Mouse (Mus musculus): ENCODE data around the gene Cklf. TPM values are rescaled to one million over a fixed set of nuclear protein-coding genes. Genes with fewer than 3 reads are reported as not detected.

The Cklf gene
- polyA plus RNA-seq (2015; fragmentation: Nextera tagmentation; extraction: Ambion mirVana): 65.1 and 69.5 TPM in 2 replicates

GRCm38 (mm10) chr8:104250439-104251367 is at the start of gene Cklf:
TSS of gene Cklf (plus strand) at chr8:104250861.
- H3K4me3 ChIP-seq: peak within 1 kb of the TSS; percentile 72
- peak within 1 kb of the TSS; percentile 84 for H3K27ac ChIP-seq
- 4% methylated on average over 41 of the region's 41 CpGs for WGBS
- peak within 1 kb of the TSS; percentile 77 for H3K4me2 ChIP-seq
- peak within 1 kb of the TSS; percentile 83 for H3K9ac ChIP-seq
- peaks cover 20% of the 10 kb centered on the region for H3K4me1 ChIP-seq
- ATAC-seq (ENCODE audit: insufficient number of reproducible peaks, insufficient read depth, low FRiP score, low TSS enrichment, low read depth): peak; percentile 73
- H3K27me3 ChIP-seq: no peaks in the 10 kb centered on the region
- H3K36me3 ChIP-seq: no peaks in the 10 kb centered on the region
- no peaks in the 10 kb centered on the region for H3K9me3 ChIP-seq

GRCm38 (mm10) chr8:104201622-104202021 is 49.0 kb upstream of the Cklf start:
- Histone ChIP-seq H3K9ac (no peak overlapping the region), H3K36me3 (no peaks in the 10 kb centered on the region), H3K4me2 (no peak overlapping the region), H3K9me3 (no peaks in the 10 kb centered on the region), H3K27me3 (no peaks in the 10 kb centered on the region), H3K27ac (no peak overlapping the region), H3K4me3 (no peak overlapping the region), H3K4me1 (no peaks in the 10 kb centered on the region)
- no peak for ATAC-seq (ENCODE audit: insufficient number of reproducible peaks, insufficient read depth, low FRiP score, low TSS enrichment, low read depth)
- 76% methylated on average over 3 of the region's 3 CpGs for WGBS

DNA sequence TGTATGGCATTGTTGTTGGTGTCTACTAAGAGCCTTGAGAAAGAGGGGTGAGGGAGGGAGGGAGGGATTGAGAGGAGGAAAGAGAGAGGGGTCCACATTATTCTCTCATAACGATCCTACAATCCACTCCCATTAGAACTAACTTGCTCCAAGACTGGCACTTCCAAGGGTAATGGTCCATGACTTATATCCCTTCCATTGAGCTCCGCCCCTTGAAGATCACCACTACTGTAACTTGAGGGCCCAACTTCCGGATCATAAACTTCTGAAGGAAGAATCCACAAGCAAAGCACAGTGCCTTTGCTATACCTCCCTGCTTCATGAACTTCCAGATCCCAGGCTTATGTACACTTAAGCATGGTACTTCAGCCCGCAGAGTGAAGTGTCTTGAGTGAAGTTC is 48.3 kb upstream of the Cklf start:
- no peak overlapping the region for H3K4me3 ChIP-seq
- no peaks in the 10 kb centered on the region for H3K4me1 ChIP-seq
- no peak overlapping the region for H3K27ac ChIP-seq
- no peak for ATAC-seq (ENCODE audit: insufficient number of reproducible peaks, insufficient read depth, low FRiP score, low TSS enrichment, low read depth)
- no peaks in the 10 kb centered on the region for H3K9me3 ChIP-seq
- no peak overlapping the region for H3K4me2 ChIP-seq
- H3K9ac ChIP-seq: no peak overlapping the region
- no peaks in the 10 kb centered on the region for H3K27me3 ChIP-seq
- no peaks in the 10 kb centered on the region for H3K36me3 ChIP-seq
- 93% methylated on average over 4 of the region's 4 CpGs for WGBS

GRCm38 (mm10) chr8:104205292-104205691 is 45.4 kb upstream of the Cklf start:
- no peak overlapping the region for H3K27ac ChIP-seq
- H3K4me2 ChIP-seq: no peak overlapping the region
- ATAC-seq (ENCODE audit: insufficient number of reproducible peaks, insufficient read depth, low FRiP score, low TSS enrichment, low read depth): no peak
- no peaks in the 10 kb centered on the region for H3K4me1 ChIP-seq
- no peaks in the 10 kb centered on the region for H3K27me3 ChIP-seq
- 63% methylated on average over 3 of the region's 3 CpGs for WGBS
- H3K9me3 ChIP-seq: no peaks in the 10 kb centered on the region
- H3K4me3 ChIP-seq: no peak overlapping the region
- H3K9ac ChIP-seq: no peak overlapping the region
- H3K36me3 ChIP-seq: no peaks in the 10 kb centered on the region

DNA sequence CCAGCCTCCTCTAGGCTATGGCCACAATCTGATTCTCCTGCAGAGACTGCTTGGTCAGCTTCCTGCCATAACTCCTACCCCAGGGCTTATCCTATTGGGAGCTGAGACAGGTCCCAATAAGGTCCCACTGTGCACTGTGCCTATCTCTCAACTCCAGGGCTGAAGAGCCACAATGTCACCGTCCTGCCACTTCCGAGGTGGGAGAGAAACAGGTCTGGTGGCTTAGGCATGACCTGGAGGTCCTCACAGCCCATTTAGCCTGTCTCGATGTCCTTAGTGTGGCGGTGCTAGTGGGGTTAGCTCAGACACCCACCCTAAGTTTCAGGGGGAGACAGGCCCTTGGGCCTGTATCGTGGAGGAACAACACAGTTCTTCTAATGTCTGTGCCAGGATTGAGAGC is 33.1 kb upstream of the Cklf start:
- no peaks in the 10 kb centered on the region for H3K36me3 ChIP-seq
- H3K9ac ChIP-seq: no peak overlapping the region
- H3K4me1 ChIP-seq: peaks cover 3% of the 10 kb centered on the region; the same call in 1 of the 2 replicates
- no peak overlapping the region for H3K4me3 ChIP-seq
- no peaks in the 10 kb centered on the region for H3K9me3 ChIP-seq
- 88% methylated on average over 5 of the region's 5 CpGs for WGBS
- H3K27ac ChIP-seq: no peak overlapping the region
- no peak overlapping the region for H3K4me2 ChIP-seq
- ATAC-seq (ENCODE audit: insufficient number of reproducible peaks, insufficient read depth, low FRiP score, low TSS enrichment, low read depth): no peak
- H3K27me3 ChIP-seq: peaks cover 6% of the 10 kb centered on the region; the same call in 1 of the 2 replicates

DNA sequence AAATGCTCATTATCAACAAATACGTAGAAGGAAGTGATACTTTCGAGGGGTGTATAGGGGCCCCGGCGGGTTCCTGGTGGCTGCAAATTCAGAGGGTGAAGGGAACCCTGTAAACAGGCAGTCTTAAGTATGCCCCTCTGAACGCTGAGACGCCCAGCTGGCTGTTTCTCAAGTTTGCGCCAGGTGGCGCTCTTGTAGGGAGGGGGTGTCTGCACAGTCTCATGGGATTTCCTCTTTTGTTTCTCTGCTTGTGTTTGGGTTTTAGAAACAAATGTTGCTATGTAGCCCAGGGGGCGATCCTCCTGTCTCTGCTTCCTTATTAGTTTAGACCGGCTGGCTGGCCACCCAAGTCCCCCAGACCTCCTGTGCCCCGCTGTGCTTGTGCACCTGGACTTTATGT is 31.6 kb upstream of the Cklf start:
- H3K36me3 ChIP-seq: peaks cover 6% of the 10 kb centered on the region; the same call in 1 of the 2 replicates
- 0 out of 2 replicates have a peak, but pooled peaks cover 6% of the 10 kb centered on the region for H3K27me3 ChIP-seq
- H3K4me1 ChIP-seq: peaks cover 3% of the 10 kb centered on the region; the same call in 1 of the 2 replicates
- WGBS: 25% methylated on average over 11 of the region's 11 CpGs
- H3K27ac ChIP-seq: no peak overlapping the region
- H3K9ac ChIP-seq: 0 out of 2 replicates have a peak overlapping the region, but pooled peaks have one; percentile 6
- H3K4me2 ChIP-seq: no peak overlapping the region
- peaks cover 3% of the 10 kb centered on the region; the same call in 1 of the 2 replicates for H3K9me3 ChIP-seq
- H3K4me3 ChIP-seq: no peak overlapping the region
- no peak for ATAC-seq (ENCODE audit: insufficient number of reproducible peaks, insufficient read depth, low FRiP score, low TSS enrichment, low read depth)

- Histone ChIP-seq H3K9me3 (peaks cover 9% of the 10 kb centered on the region; the same call in 1 of the 2 replicates), H3K4me2 (no peak overlapping the region), H3K27me3 (0 out of 2 replicates have a peak, but pooled peaks cover 6% of the 10 kb centered on the region), H3K27ac (no peak overlapping the region), H3K9ac (no peak overlapping the region), H3K4me3 (no peak overlapping the region), H3K36me3 (peaks cover 13% of the 10 kb centered on the region), H3K4me1 (peaks cover 3% of the 10 kb centered on the region; the same call in 1 of the 2 replicates)
- ATAC-seq (ENCODE audit: insufficient number of reproducible peaks, insufficient read depth, low FRiP score, low TSS enrichment, low read depth): no peak
- WGBS: 41% methylated on average over 5 of the region's 5 CpGs
Measured at GRCm38 (mm10) chr8:104219806-104220205, 30.9 kb upstream of the Cklf start.

- Histone ChIP-seq H3K27me3 (no peaks in the 10 kb centered on the region), H3K27ac (no peak overlapping the region), H3K4me3 (no peak overlapping the region), H3K9ac (no peak overlapping the region), H3K4me1 (no peaks in the 10 kb centered on the region), H3K36me3 (peaks cover 86% of the 10 kb centered on the region), H3K9me3 (peaks cover 9% of the 10 kb centered on the region; the same call in 1 of the 2 replicates), H3K4me2 (no peak overlapping the region)
- WGBS: 88% methylated on average over 5 of the region's 5 CpGs
- ATAC-seq (ENCODE audit: insufficient number of reproducible peaks, insufficient read depth, low FRiP score, low TSS enrichment, low read depth): no peak
Measured at GRCm38 (mm10) chr8:104227048-104227447, 23.6 kb upstream of the Cklf start.

DNA sequence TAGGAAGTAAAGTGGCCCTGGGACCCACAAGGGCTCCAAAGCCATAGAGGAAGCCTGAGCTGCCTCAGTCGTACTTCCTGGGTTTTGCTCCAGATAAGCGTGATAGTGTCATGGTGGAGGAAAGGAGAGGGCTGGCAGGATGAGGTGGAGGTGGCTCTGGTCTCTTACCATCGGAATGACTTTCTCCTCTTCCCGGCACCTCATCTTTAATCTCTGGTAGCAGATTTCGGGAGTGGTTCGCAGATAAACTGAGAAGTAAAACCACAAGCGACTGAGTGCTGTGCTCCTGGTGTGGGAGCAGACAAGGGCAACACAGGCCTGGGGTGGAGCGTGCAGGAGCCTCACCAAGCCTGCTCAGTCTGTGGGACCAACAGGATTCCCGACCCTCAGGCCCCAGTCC is 20.3 kb upstream of the Cklf start:
- Histone ChIP-seq H3K36me3 (peaks cover 86% of the 10 kb centered on the region), H3K9ac (no peak overlapping the region), H3K9me3 (no peaks in the 10 kb centered on the region), H3K27me3 (no peaks in the 10 kb centered on the region), H3K4me2 (no peak overlapping the region), H3K27ac (no peak overlapping the region), H3K4me1 (no peaks in the 10 kb centered on the region), H3K4me3 (no peak overlapping the region)
- ATAC-seq (ENCODE audit: insufficient number of reproducible peaks, insufficient read depth, low FRiP score, low TSS enrichment, low read depth): no peak
- WGBS: 90% methylated on average over 9 of the region's 9 CpGs

DNA sequence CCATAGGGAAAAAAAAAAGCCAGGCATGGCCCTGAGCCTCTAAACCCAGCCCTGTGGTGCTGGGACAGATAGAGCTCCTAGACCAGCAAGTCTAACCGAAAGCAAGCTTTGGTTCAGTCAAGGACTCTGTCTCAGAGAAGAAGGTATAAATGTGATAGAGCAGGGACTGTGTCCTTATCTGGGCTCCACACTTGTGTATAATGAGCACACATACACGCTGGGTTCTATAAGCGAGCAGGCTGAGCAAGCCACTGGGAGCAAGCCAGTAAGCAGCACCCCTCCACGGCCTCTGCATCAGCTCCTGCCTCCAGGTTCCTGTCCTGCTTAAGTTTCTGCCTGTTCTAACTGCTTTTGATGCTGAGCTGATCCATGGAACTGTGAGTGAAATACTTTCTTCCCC is 18.6 kb upstream of the Cklf start:
- ATAC-seq (ENCODE audit: insufficient number of reproducible peaks, insufficient read depth, low FRiP score, low TSS enrichment, low read depth): no peak
- Histone ChIP-seq H3K27me3 (no peaks in the 10 kb centered on the region), H3K4me3 (no peak overlapping the region), H3K9me3 (no peaks in the 10 kb centered on the region), H3K36me3 (peaks cover 85% of the 10 kb centered on the region), H3K4me1 (no peaks in the 10 kb centered on the region), H3K9ac (no peak overlapping the region), H3K4me2 (no peak overlapping the region), H3K27ac (no peak overlapping the region)
- 95% methylated on average over 4 of the region's 4 CpGs for WGBS

- Histone ChIP-seq H3K27ac (no peak overlapping the region), H3K4me3 (no peak overlapping the region), H3K9ac (no peak overlapping the region), H3K4me2 (no peak overlapping the region), H3K27me3 (no peaks in the 10 kb centered on the region), H3K36me3 (peaks cover 85% of the 10 kb centered on the region), H3K9me3 (no peaks in the 10 kb centered on the region), H3K4me1 (no peaks in the 10 kb centered on the region)
- ATAC-seq (ENCODE audit: insufficient number of reproducible peaks, insufficient read depth, low FRiP score, low TSS enrichment, low read depth): no peak
- WGBS: 93% methylated on average over 5 of the region's 5 CpGs
Measured at GRCm38 (mm10) chr8:104232919-104233318, 17.7 kb upstream of the Cklf start.

DNA sequence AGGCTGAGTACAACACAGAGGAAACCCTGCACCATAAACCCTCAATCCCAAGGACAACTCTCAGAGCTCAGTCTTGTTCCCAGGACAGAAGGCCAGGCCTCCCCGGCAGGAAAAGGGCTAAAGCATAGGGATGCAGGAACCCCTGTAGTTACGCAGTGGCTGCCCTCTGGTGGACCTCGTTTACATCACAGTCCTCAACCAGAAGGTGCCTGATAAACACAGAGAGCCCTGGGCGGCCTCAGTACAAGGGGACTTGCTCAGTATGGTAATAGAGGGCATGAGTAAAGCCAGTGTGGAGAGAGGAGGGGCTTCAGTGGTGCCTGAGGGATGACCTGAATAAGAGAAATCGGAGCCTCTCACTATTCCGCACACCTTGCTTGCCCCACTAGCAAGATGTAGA is 16.1 kb upstream of the Cklf start:
- H3K9me3 ChIP-seq: no peaks in the 10 kb centered on the region
- no peaks in the 10 kb centered on the region for H3K27me3 ChIP-seq
- 50% methylated on average over 6 of the region's 6 CpGs for WGBS
- H3K4me1 ChIP-seq: no peaks in the 10 kb centered on the region
- no peak for ATAC-seq (ENCODE audit: insufficient number of reproducible peaks, insufficient read depth, low FRiP score, low TSS enrichment, low read depth)
- H3K4me3 ChIP-seq: no peak overlapping the region
- no peak overlapping the region for H3K9ac ChIP-seq
- no peak overlapping the region for H3K4me2 ChIP-seq
- H3K27ac ChIP-seq: no peak overlapping the region
- H3K36me3 ChIP-seq: peaks cover 85% of the 10 kb centered on the region

Measured in embryonic facial prominence, embryonic 13.5 days (tissue).